Mouse (Mus musculus): ENCODE data around the gene Ccna1.

The Ccna1 gene

DNA sequence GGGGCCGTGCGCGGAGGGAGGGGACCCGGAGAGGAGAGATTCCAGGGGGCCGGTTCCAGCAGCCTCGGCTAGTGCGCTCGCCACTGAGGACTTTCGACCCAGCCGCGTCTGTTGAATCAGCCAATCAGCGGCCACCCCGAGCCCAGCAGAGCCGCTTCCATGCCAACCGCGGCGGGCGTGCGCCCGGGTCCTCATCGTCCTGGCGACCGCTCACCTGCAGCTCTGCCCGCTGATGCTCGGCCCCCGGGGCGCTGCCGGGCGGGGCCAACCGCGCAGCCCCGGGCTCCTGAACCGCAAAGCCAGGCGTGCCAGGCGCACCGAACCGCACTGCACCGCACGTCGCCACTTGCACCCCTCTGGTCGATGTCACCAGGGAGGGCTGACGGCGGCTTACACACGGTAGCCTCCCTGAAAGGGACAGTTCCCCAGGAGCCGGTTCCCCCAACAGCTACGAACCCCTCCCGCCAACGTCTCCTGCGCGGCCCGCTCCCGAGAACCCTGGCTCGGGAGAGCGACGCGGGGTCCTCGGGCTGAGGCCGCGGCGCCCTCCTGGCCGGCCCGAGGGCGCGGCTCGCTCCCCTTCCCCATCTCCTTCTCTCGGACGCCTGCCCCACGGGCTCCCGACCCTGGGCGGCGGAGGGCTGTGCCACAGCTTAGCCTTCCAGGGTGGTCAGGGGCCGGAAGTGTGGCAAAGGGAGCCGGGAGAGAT is at the start of gene Ccna1:
Ccna1 (minus strand) TSS at position 464 of the 709 bp plus-strand sequence.
- DNase-seq (ENCODE audit: low spot score in 2 of 2): peak; percentile 86 to 89

DNA sequence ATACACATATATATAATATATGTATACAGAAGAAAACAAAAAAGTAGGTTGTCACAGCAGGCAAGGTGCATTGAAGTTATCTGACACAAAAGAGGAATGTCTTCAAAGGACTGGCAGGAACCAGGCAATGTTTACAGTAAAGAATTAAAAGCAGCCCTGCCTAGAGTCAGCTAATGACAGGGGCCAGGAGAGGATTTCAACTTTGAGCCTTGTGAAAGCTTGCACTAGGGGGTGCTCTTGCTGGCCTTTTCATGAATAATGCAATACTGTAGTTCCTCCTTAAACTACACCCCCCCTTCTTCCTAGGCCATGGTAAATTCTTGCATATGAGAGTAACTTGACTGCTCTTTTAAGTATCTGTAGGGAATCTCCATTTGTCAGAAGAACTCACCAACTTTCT is 45.8 kb upstream of the Ccna1 start:
- no peak for DNase-seq (ENCODE audit: low spot score in 2 of 2)

DNA sequence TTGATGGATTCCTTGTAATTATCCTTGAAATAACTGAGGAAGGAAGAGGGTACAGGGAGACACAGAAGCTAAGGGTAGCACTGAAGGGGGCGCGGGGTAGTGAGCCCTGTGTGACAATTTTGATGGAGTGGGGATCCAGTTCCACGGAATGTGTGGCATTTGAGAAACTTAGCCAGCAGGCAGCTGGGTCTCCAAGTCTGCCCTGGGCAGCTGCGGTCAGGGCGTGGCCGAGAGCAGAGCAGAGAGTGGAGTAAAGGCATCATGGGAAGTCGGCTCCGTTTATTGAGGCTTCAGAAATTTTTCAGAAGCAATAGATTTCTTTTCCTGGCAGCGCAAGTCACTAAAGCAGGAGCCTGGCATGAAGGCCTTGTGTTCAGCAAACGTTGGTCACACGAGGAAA is 43.7 kb upstream of the Ccna1 start:
- no peak for DNase-seq (ENCODE audit: low spot score in 2 of 2)

DNA sequence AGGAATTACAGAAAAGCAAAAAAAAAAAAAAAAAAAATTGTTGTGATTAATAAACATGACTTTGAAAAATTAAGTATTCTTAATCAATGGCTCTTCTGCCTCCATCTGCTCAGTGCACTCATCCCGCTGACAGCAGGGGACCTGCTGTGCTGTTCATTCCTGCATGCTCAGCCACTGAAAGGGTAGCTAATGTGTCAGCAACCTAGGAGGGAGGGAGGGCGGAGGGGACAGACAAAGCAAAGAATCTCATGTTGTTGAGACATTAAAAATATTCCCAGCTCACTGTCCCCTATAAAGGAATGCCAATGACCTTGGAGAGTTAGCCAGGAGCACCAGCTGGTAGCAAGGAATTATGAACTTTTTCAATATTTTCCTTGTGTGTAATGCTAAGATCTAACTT is 42.7 kb upstream of the Ccna1 start:
- no peak for DNase-seq (ENCODE audit: low spot score in 2 of 2)

DNA sequence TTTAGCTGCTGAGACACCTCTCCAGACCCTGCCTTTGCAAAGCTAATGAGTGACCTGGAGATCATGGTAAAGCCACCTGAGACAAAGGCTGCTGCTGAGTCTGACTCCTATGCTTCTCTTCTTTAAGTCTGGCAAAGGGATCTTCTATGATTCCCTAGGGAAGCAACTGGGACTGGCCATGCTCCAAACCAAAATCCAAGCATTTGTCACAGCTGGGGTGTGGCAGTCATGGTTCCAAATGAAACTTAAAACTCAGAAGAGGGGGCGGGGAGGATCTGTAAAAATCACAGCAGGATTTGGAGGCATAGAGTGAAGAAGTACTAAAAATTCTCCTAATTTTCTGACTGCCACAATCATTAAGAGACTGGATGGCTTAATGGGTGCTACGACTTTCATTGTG is 41.9 kb upstream of the Ccna1 start:
- no peak for DNase-seq (ENCODE audit: low spot score in 2 of 2)

DNA sequence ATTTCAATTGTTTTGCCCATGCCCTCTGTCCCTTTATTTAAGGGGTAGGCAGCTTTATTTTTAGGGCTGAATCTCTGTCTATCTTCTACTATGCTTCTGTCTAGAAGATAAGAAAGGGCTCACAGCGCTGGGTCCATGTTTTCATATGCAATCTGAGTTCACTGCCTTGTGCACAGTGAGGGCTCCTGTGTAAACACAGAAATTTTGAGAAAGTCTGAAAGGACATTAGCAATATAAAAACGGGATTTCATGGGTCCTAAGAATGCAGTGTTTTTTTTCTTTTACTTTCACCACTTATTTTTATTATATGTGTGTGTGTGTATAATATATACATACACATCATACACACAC is 41.3 kb upstream of the Ccna1 start:
- DNase-seq (ENCODE audit: low spot score in 2 of 2): no peak

DNA sequence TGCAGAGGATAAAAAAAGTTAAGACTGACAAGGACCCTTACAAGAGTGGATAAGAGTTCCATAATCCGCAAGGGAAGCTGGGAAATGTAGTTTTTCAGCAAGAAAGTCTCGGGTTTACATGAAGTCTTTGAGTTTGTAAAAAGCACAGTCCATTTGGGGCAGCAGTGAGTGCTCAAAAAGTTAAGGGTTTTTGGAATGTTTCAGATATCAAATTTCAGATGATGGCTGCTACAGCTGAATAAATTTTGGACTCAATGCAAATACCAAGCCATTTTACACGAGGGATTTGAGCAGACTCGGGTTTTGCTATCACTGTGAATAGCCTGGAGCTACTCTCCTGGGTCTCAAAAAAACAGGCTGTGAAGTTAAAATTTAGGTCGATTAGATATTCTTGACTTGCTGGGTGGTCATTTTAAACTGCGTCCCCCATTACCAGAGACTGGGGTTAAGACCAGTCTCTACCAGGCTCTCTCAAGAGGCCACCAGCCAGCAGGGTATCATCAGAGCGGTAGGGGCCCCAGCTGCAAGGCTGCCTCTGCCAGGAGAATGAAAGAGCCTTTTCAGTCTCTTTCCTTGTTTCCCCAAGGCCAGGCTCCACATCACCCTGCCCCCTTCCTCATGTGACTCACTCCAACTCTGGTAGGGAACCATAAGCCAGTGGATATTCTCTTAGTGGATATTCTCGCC is 40.8 kb upstream of the Ccna1 start:
- DNase-seq (ENCODE audit: low spot score in 2 of 2): peak; percentile 68

DNA sequence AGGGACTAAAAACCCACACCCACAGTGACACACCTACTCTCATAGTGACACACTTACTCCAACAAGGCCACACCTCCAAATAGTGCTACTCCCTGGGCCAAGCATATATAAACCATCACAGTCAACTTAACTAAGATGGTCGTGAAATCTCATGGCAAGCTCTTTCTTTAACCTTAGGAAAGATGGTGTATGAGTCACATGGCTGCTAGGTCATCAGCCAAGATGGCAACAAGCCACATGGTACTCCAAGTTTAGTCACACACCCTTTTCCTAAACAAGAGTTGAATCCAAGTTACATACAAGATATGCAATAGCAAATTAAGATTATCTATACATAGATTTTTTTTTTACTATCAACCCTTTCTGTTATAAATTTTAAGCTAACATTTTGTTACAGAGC is 37.9 kb upstream of the Ccna1 start:
- DNase-seq (ENCODE audit: low spot score in 2 of 2): no peak

DNA sequence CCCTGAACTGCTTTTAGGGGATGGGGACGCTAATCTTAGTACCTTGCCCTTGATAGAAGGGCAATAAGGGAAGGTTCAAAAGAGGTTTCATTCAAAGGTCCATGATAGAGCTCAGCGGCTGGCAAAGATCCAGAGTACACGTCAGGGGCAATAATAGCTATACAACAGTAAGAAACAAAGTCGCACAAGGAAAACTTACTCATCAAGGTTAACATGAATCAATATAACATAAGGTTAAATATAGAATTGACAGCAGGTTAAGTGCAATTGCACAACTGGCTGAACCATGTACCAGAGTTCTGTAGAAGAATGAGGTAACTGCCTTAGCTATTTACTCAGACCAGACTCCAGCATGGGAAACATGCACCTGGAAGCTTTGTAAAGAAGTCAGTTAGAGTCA is 34.0 kb upstream of the Ccna1 start:
- no peak for DNase-seq (ENCODE audit: low spot score in 2 of 2)

DNA sequence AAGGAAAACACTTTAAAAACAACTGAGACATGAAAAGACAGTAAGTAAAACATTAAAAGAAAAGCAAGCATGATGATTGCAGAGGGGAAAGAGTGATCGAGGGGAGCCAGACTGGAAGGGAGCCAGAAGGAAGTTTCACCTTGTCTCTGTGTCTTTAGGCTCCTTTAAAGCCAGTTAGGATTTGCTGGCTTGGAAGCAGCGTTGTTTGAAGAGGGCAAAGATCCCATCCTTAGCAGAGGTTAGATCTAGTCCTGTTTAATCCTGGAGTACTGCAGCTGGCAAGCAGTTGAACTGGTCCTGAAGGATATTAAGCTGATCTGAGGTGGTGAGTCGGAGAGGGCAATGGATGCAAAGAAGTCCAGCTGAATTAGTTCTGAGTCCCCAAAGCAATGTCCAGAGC is 33.5 kb upstream of the Ccna1 start:
- DNase-seq (ENCODE audit: low spot score in 2 of 2): no peak

DNA sequence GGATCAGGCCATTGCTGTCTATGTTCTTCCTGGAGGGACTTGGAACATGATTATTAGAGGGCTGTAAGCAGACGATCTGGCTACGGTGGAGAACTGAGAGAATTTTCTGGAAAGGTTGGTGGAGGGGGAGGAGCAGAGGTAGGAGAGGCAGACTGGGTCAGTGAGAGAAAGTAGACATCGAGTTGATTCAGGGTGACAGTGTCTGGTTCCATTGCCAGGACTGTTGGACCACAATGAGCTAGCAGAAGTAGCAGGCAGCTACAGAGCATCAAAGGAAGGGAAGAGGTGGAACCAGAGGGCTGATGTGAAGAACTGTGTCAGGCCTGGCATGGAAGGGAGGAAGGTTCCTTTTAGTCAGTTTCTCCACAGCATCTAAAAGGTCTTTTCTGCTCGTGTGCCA is 33.1 kb upstream of the Ccna1 start:
- no peak for DNase-seq (ENCODE audit: low spot score in 2 of 2)

DNA sequence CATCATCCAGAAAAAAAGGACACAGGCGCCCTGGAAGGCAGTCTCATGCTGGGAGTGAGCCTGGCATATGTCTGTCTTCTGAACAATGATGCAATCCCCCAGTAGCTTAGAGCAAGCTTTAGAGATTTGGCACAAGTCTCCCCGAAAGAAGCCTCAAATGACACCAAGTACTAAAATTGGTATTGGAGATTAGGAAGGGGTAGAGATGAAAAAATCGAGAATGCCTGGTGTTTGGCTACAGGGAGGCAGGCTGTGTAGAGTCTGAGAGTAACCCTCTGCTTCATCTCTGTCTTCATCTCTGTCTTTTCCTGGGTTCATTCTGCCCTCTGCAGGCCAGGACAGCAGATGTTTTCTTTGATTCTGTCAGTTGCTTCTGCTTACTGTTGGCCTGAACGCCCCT is 32.1 kb upstream of the Ccna1 start:
- DNase-seq (ENCODE audit: low spot score in 2 of 2): peak; percentile 51 to 60

DNA sequence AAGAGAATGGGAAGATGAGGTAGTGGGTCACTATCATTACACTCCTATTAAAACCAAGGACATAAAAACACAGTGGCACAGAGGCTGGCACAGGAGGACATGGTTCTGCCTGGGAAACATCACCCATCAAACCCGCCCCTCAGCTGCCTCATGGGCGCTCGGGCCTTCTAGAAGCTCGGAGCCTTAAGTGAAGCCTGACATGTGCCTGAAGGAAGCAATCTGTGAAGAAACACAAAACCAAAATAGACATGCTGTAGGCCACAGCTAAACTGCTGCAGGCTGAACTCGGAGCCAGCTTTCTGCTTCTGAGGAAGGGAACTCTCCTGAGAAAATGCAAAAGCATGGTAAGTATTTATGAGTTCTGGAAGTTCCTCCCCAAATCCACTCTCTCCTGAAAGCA is 31.6 kb upstream of the Ccna1 start:
- peak in 1 of 2 experiments; percentile 54 for DNase-seq (ENCODE audit: low spot score in 2 of 2)

DNA sequence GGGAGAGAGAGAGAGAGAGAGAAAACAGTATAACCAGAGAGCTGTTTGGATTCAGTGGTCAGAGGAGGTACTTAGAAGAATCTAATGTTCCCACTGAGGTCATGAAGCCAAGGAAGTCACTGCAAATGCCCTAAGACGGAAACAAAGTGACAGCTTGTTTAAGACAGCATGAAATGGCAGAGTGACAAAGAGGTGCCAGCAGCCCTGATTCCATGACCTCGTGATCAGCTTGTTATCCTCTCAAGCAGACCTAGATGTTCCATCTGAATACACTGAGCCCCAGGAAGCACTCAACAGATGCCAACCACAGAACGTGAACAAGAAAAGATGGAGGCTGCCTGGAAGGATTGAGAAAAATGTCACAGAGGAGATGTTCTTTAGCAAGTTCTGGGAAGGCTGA is 30.4 kb upstream of the Ccna1 start:
- no peak for DNase-seq (ENCODE audit: low spot score in 2 of 2)

DNA sequence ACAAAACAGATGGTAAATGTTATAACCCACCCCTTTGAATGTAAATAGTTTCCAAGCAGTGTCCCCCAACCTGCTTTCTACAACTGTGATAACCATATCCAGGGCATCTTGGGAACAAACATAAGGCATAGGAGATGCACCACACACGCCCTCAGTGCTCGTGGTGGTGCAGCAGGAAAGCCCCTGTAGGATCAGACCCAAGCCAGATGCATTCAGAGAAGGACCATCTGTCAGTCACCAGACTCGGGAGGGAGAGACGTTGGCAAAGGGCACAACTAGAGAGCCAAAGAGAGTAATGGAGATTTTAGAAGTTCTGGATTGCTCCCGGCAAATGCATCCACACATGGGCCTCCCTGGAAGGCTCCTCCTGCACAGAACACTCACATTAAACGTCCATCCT is 29.5 kb upstream of the Ccna1 start:
- no peak for DNase-seq (ENCODE audit: low spot score in 2 of 2)

DNA sequence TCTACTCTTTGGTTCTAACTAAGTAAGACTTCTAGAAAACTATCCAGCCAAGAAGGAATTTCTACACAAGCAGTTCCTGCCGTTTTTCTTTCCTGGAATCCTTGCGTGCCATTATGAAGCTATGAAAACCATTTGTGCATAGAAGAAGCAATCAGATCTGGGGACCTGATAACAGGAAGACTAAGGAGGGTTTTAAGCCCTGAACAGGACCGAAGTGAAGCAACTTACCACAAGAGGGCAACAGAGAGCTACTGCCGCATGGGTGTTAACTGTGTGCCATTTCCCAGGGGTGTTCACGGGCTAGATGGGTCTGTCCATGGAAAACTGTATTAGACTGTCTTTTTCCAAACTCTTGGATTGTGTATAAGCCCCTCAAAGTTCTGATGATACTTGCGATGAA is 24.8 kb upstream of the Ccna1 start:
- DNase-seq (ENCODE audit: low spot score in 2 of 2): peak; percentile 69 to 86

DNA sequence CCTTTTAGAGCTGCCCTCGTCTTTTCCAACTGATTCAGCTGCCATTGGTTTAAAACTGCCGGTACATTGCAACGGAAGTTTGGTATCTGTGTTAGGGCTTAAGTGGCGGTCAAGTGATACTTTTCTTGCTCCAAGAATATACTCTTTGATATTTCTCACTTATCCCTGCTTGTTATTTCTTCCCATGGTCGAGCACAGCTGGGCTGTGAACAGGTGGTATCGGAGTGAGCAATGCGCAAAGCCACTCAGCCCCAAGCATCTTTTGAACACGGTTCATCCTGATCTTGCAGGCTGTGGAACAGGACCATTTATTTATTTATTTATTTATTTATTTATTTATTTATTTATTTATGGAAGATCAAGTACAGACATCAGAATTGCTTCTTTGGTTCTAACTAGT is 24.3 kb upstream of the Ccna1 start:
- no peak for DNase-seq (ENCODE audit: low spot score in 2 of 2)

DNA sequence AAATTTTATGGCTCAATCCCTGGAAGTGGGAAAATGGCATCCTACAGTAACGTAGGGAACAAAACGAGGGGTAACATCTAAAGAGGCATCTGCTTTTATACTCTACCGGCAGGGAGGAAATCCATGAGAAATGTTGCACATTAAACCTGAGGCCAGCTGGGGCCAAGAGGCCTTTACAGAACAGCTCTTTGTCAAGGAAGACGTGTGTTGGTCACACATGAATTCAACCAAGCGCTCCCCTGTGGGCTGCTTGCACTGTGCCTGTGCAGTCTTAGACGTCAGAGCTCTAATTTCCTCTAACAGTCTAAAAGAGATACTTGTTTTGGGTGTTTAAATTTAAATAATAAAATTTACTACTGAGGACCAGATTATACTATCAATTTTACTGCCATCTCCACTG is 22.9 kb upstream of the Ccna1 start:
- DNase-seq (ENCODE audit: low spot score in 2 of 2): no peak

DNA sequence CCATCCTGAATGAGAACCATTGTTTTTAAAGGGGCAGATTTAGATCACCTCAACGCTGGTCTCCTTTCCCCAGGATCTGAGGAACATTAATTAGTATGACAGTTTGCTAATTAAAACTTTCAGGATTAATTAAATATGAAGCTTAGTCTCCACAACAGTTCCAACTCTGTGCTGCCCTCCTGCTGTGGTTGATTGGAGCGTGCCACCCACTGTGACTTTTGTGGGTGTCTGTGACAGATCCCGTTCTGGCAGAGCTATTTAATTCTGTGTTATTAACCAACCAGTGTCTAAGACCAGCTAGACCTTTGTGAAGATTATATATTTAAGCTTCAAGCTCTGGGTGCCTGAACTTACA is 20.0 kb upstream of the Ccna1 start:
- peak in 1 of 2 experiments; percentile 23 for DNase-seq (ENCODE audit: low spot score in 2 of 2)

DNA sequence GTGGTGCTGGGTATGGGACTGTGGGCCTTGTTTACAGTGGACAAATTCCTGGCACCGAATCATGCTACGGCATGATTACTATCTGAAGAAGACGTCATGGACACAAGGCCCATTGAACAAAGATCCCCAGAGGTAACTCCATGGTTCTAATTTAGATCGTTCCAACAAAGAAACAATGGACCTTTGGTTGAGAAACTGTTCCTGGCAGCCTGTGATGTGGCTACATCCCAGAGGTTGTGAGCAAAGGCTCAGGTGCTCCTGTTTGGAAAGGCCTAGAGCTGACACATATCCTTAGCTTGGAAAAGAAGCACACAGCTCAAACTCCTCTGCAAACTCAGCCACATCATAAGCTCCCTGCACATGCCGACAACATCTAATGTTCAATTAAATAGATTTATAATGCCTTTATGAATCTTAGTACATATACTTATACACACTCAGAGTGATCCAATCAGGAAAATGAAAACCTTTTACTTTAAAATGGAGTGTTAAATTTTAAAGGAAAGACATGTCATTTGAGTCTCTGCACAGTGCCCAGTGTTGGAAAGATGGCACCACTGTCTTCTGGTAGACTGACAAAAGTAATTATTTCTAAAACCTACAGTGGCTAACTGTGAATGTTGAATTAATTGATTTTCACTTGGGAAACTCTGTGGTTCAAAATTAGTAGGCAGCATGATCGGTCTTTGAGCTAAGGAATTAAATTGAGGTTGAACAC is 19.4 kb upstream of the Ccna1 start:
- no peak for DNase-seq (ENCODE audit: low spot score in 2 of 2)

DNA sequence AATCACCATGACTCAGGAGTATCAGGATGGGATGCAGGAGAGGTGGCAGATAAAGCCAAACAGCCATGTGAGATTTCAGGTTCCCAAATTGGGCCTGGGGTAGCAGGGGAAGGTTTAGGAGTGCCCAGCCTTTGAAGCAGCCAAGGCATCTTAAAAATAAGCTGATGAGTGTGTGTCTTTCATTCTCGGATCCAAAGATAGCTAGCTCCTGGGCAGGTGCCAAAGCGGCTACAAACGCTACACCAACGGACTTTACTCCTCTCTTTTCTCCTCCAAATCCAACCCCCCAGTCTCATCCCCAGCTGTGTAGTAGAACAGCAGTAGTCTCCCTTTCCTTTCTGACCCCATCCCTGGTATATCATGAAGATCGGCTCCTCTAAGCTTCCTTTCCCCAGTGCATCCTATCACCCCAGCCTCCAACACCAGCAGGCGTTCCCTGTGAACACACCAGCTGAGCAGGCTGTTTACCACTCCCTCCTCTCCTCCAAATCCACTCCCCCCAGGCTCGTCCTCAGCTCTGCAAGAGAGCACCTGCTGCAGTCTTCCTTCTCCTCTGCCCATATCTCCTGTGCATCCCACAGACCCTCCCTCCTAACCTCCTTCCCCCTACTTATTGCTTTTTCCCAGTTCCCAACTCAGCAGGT is 12.6 kb upstream of the Ccna1 start:
- DNase-seq (ENCODE audit: low spot score in 2 of 2): peak; percentile 52 to 59

DNA sequence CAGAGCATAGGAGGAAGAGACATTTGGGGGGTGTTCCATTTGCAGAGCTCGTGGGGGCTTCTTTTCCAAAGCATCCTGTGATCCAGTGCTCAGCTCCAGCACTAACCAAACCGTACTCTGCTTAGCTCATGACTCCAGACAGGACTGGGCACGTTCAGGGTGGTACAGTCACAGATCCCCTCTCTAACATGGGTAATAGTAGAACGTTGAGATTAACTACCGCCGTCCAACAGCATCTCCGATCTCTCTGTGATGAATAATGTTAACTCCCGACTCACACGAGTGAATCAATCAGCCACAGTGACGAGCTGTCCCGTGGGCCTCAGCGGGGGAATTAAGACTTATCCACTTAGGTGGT is 11.3 kb upstream of the Ccna1 start:
- peak; percentile 13 to 18 for DNase-seq (ENCODE audit: low spot score in 2 of 2)
